Mouse (Mus musculus) MEL (cell line): ENCODE data around the gene Tgfbr3.

ENCODE experiments used
- E2F4 ChIP-seq: IDR thresholded peaks from 2 replicates; pipeline ENCODE4 v1.6.1; 2011; ENCODE audit warnings: low read depth, low read length, improper control_type of control experiment, borderline replicate concordance
- POLR2A ChIP-seq, 2 experiments: IDR thresholded peaks; 2 replicates each; pipeline ENCODE4 v1.6.1; 2011 to 2012; ENCODE audit warnings: low read length in 2 of 2, mild to moderate bottlenecking in 2 of 2, control low read depth in 1 of 2, improper control_type of control experiment in 1 of 2, low read depth in 1 of 2, moderate library complexity in 1 of 2; ENCODE audit not compliant: control insufficient read depth in 1 of 2, insufficient read depth in 1 of 2, poor library complexity in 1 of 2
- POLR2AphosphoS2 ChIP-seq: IDR thresholded peaks from 2 replicates; pipeline ENCODE4 v1.6.1; 2011; ENCODE audit warnings: low read length, improper control_type of control experiment
- TCF12 ChIP-seq: IDR thresholded peaks from 2 replicates; pipeline ENCODE4 v1.6.1; 2014; ENCODE audit warnings: low read depth, mild to moderate bottlenecking, inconsistent platforms, low read length, improper control_type of control experiment, moderate library complexity

- TF ChIP-seq POLR2AphosphoS2 = no peak
- no peak for TF ChIP-seq E2F4
- no peak for TF ChIP-seq TCF12
- TF ChIP-seq POLR2A (IDR thresholded peaks at IDR 0.05; ENCODE audit: control insufficient read depth in 1 of 2, insufficient read depth in 1 of 2, low read depth in 1 of 2, low read length in 2 of 2, poor library complexity in 1 of 2) = no peak
Measured at GRCm38 (mm10) chr5:107240276-107240675, 49.2 kb downstream of the Tgfbr3 start.
